In genomic region chr12:24830086-24830485, GRCm38 (mm10) we compare ENCODE assay signal across 8 mouse cellular contexts. TPM values are rescaled to one million over a fixed set of nuclear protein-coding genes. Genes with fewer than 3 reads are reported as not detected.
DNase-seq lines count a peak whose midpoint lies in the region; ATAC-seq and TF ChIP-seq lines count a peak whose summit lies in the region.
"Had no signal": no experiment of that assay in that cellular context is flagged by ENCODE, and none has a peak within 500 bp of the region (broad histone marks: within the 10 kb centered on the region; RNA-seq: fewer than 3 reads in every experiment).

No protein-coding gene starts in this region.

- no peaks in the 10 kb centered on the region for H3K36me3 ChIP-seq in lung, embryonic 14.5 days (ENCODE audit: insufficient read depth)
- H3K36me3 ChIP-seq in forebrain, embryonic 14.5 days (ENCODE audit: control insufficient read depth, insufficient read depth, low read length): no peaks in the 10 kb centered on the region
- H3K36me3 ChIP-seq in limb, embryonic 10.5 days: no peaks in the 10 kb centered on the region

- ATAC-seq in lung, embryonic 14.5 days (ENCODE audit: insufficient read depth): no peak
- ATAC-seq in forebrain, embryonic 14.5 days: no peak

- no peaks in the 10 kb centered on the region for H3K4me1 ChIP-seq in lung, embryonic 14.5 days (ENCODE audit: insufficient read depth)
- H3K4me1 ChIP-seq in forebrain, embryonic 14.5 days (ENCODE audit: control insufficient read depth, insufficient read depth, low read length): peaks cover 30% of the 10 kb centered on the region
- H3K4me1 ChIP-seq in limb, embryonic 10.5 days: peaks cover 37% of the 10 kb centered on the region
- no peaks in the 10 kb centered on the region; the same call in 1 of the 2 replicates for H3K4me1 ChIP-seq in olfactory bulb, adult 2 months (ENCODE audit: control insufficient read depth, insufficient read depth, low read length)

- peak; percentile 37 for DNase-seq in lung, embryonic 14.5 days
- DNase-seq in lung, postnatal 4 days: no peak
- peak; percentile 31 for DNase-seq in forebrain, embryonic 14.5 days (ENCODE audit: low spot score)
- no peak for DNase-seq in limb, embryonic 10.5 days (ENCODE audit: low spot score)
- DNase-seq in kidney, postnatal 25 days: no peak
- DNase-seq in cerebellum, postnatal 10 days: no peak

- H3K4me2 ChIP-seq in lung, embryonic 14.5 days: peak overlapping the region; percentile 82
- H3K4me2 ChIP-seq in forebrain, embryonic 14.5 days (ENCODE audit: low read length): peak overlapping the region; percentile 55

- TF ChIP-seq CTCF in lung, embryonic 14.5 days (IDR thresholded peaks at IDR 0.05; ENCODE audit: low read depth): no peak
- no peak for TF ChIP-seq CTCF in olfactory bulb, adult 2 months (IDR thresholded peaks at IDR 0.05; ENCODE audit: insufficient read depth, low read depth, low read length)

- H3K9ac ChIP-seq in lung, embryonic 14.5 days: peak overlapping the region; percentile 87
- H3K9ac ChIP-seq in forebrain, embryonic 14.5 days (ENCODE audit: low read length): peak overlapping the region; percentile 100

- peak overlapping the region; percentile 84 for H3K4me3 ChIP-seq in lung, embryonic 14.5 days (ENCODE audit: low read depth, low read length)
- H3K4me3 ChIP-seq in forebrain, embryonic 14.5 days (ENCODE audit: low read depth, low read length): peak overlapping the region; percentile 85
- peak overlapping the region; percentile 95 for H3K4me3 ChIP-seq in limb, embryonic 10.5 days
- H3K4me3 ChIP-seq in olfactory bulb, adult 2 months (ENCODE audit: insufficient read depth, low read depth, low read length): no peak overlapping the region

- no peaks in the 10 kb centered on the region for H3K27me3 ChIP-seq in lung, embryonic 14.5 days (ENCODE audit: insufficient read depth, low read length)
- H3K27me3 ChIP-seq in forebrain, embryonic 14.5 days (replicated peaks; ENCODE audit: control insufficient read depth, insufficient read depth, low read length): no peaks in the 10 kb centered on the region
- H3K27me3 ChIP-seq in limb, embryonic 10.5 days (ENCODE audit: low read depth, poor library complexity, severe bottlenecking): no peaks in the 10 kb centered on the region

- no peaks in the 10 kb centered on the region for H3K9me3 ChIP-seq in lung, embryonic 14.5 days (ENCODE audit: low read depth, low read length)
- no peaks in the 10 kb centered on the region for H3K9me3 ChIP-seq in forebrain, embryonic 14.5 days (replicated peaks; ENCODE audit: control insufficient read depth, low read length)
- H3K9me3 ChIP-seq in limb, embryonic 10.5 days (replicated peaks): no peaks in the 10 kb centered on the region

- whole genome bisulfite sequencing in lung, embryonic 14.5 days: 35% methylated on average over 1 of the region's 1 CpGs
- 47% methylated on average over 1 of the region's 1 CpGs for WGBS in forebrain, embryonic 14.5 days
- WGBS in limb, embryonic 10.5 days: 79% methylated on average over 1 of the region's 1 CpGs
- 69% methylated on average over 1 of the region's 1 CpGs for WGBS in olfactory bulb, adult 2 months

- 0 out of 2 replicates have a peak overlapping the region, but pooled peaks have one; percentile 92 for H3K27ac ChIP-seq in lung, embryonic 14.5 days (ENCODE audit: low read depth)
- H3K27ac ChIP-seq in forebrain, embryonic 14.5 days (ENCODE audit: low read depth, low read length): peak overlapping the region; percentile 98; the same call in 1 of the 2 replicates
- peak overlapping the region; percentile 99 for H3K27ac ChIP-seq in limb, embryonic 10.5 days
- H3K27ac ChIP-seq in olfactory bulb, adult 2 months (ENCODE audit: insufficient read depth, low read depth, low read length): 0 out of 2 replicates have a peak overlapping the region, but pooled peaks have one; percentile 61
- H3K27ac ChIP-seq: liver, embryonic 14.5 days had no signal

- TF ChIP-seq POLR2A in olfactory bulb, adult 2 months (IDR thresholded peaks at IDR 0.05; ENCODE audit: insufficient read depth, low read depth, low read length): no peak

RNA-seq across cellular contexts. Expression of gene Mboat2, which starts 0.6 kb away (rescaled TPM):
- 44.6 and 45.7 TPM in 2 replicates for polyA plus RNA-seq in lung, embryonic 14.5 days (2014; fragmentation: Nextera tagmentation; extraction: Ambion mirVana)
- 68.4 and 72.6 TPM in 2 replicates for polyA plus RNA-seq in forebrain, embryonic 14.5 days (2014; fragmentation: Nextera tagmentation; extraction: Ambion mirVana)
- 42.5 and 49.6 TPM in 2 replicates for polyA plus RNA-seq in limb, embryonic 10.5 days (2016; fragmentation: Nextera tagmentation; extraction: Ambion mirVana)
- polyA plus RNA-seq in olfactory bulb, adult 2 months (2012; ENCODE audit: insufficient read depth, insufficient read length, low replicate concordance, missing spikeins): not detected in 2 replicates

Comparison
In these comparisons a context has a peak if more than half of its experiments do, and no peak if none do; other contexts are left out.
1. DNase-seq: peak in lung, embryonic 14.5 days (single experiment) and forebrain, embryonic 14.5 days (single experiment); none in lung, postnatal 4 days (0 of 2), limb, embryonic 10.5 days (single experiment), kidney, postnatal 25 days (0 of 2) and cerebellum, postnatal 10 days (0 of 2).
2. Peak in every context shown above with its lines, with median percentiles within 50 percentile points of each other: H3K27ac ChIP-seq.